Mouse (Mus musculus): Measurements from ENCODE around the gene Xrcc5. TPM values are rescaled to one million over a fixed set of nuclear protein-coding genes. Genes with fewer than 3 reads are reported as not detected.

The Xrcc5 gene
- polyA plus RNA-seq, 1 experiment from 2014 or later, result 15.7 TPM

- no peak for ATAC-seq (ENCODE audit: low FRiP score, low read depth)
- no peaks in the 10 kb centered on the region for H3K9me3 ChIP-seq
- no peaks in the 10 kb centered on the region for H3K4me1 ChIP-seq (replicated peaks)
- H3K9ac ChIP-seq, result no peak overlapping the region
- WGBS, result 66% methylated on average over 7 of the region's 7 CpGs
- peaks cover 14% of the 10 kb centered on the region for H3K36me3 ChIP-seq
- H3K4me2 ChIP-seq, result no peak overlapping the region
- no peak overlapping the region for H3K27ac ChIP-seq (replicated peaks)
- H3K4me3 ChIP-seq, result no peak overlapping the region
- H3K27me3 ChIP-seq, result no peaks in the 10 kb centered on the region
Measured at GRCm38 (mm10) chr1:72316901-72317300, 9.7 kb downstream of the Xrcc5 start.

DNA sequence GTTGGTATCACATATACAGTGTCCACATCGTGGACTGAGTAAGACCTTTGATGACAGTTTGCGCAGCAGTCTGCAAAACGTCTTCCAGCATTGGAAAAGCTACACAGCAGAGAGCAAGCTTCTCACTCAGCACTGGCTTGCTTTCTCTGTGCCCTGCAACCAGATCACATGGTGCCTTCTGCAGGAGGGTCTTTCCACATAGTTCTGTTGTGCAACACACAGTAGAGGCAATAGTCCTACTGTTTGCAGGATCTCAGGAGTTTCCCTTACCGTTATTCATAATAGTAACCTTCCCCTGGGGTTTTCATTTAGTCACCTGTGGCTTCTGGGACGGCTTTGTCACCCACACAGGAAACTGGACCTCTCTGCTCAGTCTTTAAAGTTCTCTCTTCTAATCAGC lies 13.5 kb downstream of the Xrcc5 start:
- no peak overlapping the region for H3K27ac ChIP-seq (replicated peaks)
- H3K9ac ChIP-seq, result no peak overlapping the region
- no peak overlapping the region for H3K4me2 ChIP-seq
- 95% methylated on average over 5 of the region's 5 CpGs for WGBS
- H3K4me3 ChIP-seq, result no peak overlapping the region
- ATAC-seq (ENCODE audit: low FRiP score, low read depth), result no peak
- no peaks in the 10 kb centered on the region for H3K27me3 ChIP-seq
- H3K9me3 ChIP-seq, result no peaks in the 10 kb centered on the region
- no peaks in the 10 kb centered on the region for H3K4me1 ChIP-seq (replicated peaks)
- H3K36me3 ChIP-seq, result peaks cover 18% of the 10 kb centered on the region

GRCm38 (mm10) chr1:72323248-72323647 lies 16.0 kb downstream of the Xrcc5 start:
- no peaks in the 10 kb centered on the region for H3K4me1 ChIP-seq (replicated peaks)
- no peak overlapping the region for H3K4me3 ChIP-seq
- peaks cover 21% of the 10 kb centered on the region for H3K36me3 ChIP-seq
- H3K9ac ChIP-seq, result no peak overlapping the region
- H3K9me3 ChIP-seq, result no peaks in the 10 kb centered on the region
- H3K27me3 ChIP-seq, result no peaks in the 10 kb centered on the region
- no peak overlapping the region for H3K27ac ChIP-seq (replicated peaks)
- ATAC-seq (ENCODE audit: low FRiP score, low read depth), result no peak
- 96% methylated on average over 4 of the region's 4 CpGs for WGBS
- no peak overlapping the region for H3K4me2 ChIP-seq

GRCm38 (mm10) chr1:72326162-72326821 lies 19.1 kb downstream of the Xrcc5 start:
- Histone ChIP-seq H3K4me2 (no peak overlapping the region), H3K27me3 (no peaks in the 10 kb centered on the region), H3K9ac (no peak overlapping the region), H3K9me3 (no peaks in the 10 kb centered on the region), H3K4me3 (no peak overlapping the region), H3K4me1 (replicated peaks) (no peaks in the 10 kb centered on the region), H3K27ac (replicated peaks) (no peak overlapping the region), H3K36me3 (peaks cover 10% of the 10 kb centered on the region; the same call in 1 of the 2 replicates)
- no peak for ATAC-seq (ENCODE audit: low FRiP score, low read depth)
- 96% methylated on average over 11 of the region's 11 CpGs for WGBS

GRCm38 (mm10) chr1:72334807-72335206 lies 27.6 kb downstream of the Xrcc5 start:
- Histone ChIP-seq H3K36me3 (peaks cover 6% of the 10 kb centered on the region; the same call in 1 of the 2 replicates), H3K9me3 (no peaks in the 10 kb centered on the region), H3K4me3 (no peak overlapping the region), H3K4me2 (no peak overlapping the region), H3K27ac (replicated peaks) (no peak overlapping the region), H3K4me1 (replicated peaks) (no peaks in the 10 kb centered on the region), H3K9ac (no peak overlapping the region), H3K27me3 (no peaks in the 10 kb centered on the region)
- 96% methylated on average over 11 of the region's 11 CpGs for WGBS
- no peak for ATAC-seq (ENCODE audit: low FRiP score, low read depth)

- H3K4me2 ChIP-seq, result no peak overlapping the region
- no peak overlapping the region for H3K27ac ChIP-seq (replicated peaks)
- H3K36me3 ChIP-seq, result peaks cover 6% of the 10 kb centered on the region; the same call in 1 of the 2 replicates
- H3K9ac ChIP-seq, result no peak overlapping the region
- WGBS, result 95% methylated on average over 8 of the region's 8 CpGs
- ATAC-seq (ENCODE audit: low FRiP score, low read depth), result no peak
- H3K9me3 ChIP-seq, result no peaks in the 10 kb centered on the region
- no peaks in the 10 kb centered on the region for H3K27me3 ChIP-seq
- no peaks in the 10 kb centered on the region for H3K4me1 ChIP-seq (replicated peaks)
- no peak overlapping the region for H3K4me3 ChIP-seq
Measured at GRCm38 (mm10) chr1:72336780-72337179, 29.6 kb downstream of the Xrcc5 start.

DNA sequence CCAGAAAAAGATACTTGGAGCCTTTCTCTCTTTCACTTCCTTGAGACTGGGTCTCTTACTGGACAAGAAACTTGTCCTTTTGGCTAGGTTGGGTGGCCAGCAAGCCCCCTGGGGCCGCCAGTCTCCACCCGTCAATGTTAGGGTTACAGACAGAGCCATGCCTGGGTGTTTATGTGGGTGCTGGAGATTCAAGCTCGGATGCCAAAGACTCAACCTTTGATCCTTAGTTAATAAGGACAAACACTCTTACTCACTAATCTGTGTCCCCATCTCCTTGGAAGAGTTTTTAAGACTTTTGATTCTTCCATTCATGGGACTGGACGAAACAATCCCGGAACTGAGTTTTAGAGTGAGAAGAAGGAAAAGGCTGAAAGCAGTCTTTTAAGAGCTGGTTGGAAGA lies 31.1 kb downstream of the Xrcc5 start:
- Histone ChIP-seq H3K9ac (no peak overlapping the region), H3K36me3 (peaks cover 6% of the 10 kb centered on the region; the same call in 1 of the 2 replicates), H3K27ac (replicated peaks) (no peak overlapping the region), H3K4me1 (replicated peaks) (no peaks in the 10 kb centered on the region), H3K27me3 (no peaks in the 10 kb centered on the region), H3K4me3 (no peak overlapping the region), H3K4me2 (no peak overlapping the region), H3K9me3 (no peaks in the 10 kb centered on the region)
- 97% methylated on average over 5 of the region's 5 CpGs for WGBS
- no peak for ATAC-seq (ENCODE audit: low FRiP score, low read depth)

DNA sequence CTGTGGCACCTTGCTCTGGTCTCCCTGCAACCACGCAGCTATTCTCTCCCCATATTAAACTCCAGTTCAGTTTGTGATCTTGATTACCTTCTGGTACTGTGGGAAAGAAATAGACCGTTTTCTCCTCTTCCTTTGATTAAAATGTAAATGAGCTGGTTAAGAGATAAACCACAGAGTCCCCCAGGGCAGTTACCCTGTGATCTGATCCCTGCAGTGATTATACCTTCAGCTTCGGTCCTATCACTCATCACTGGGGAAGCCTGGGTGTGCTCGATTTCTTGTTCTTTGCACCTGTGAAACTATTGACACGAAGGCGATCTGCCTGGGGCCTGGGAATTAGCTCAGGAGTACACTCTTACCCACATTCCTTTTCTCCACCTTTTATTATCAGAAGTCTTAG lies 40.7 kb downstream of the Xrcc5 start:
- H3K27ac ChIP-seq (replicated peaks), result no peak overlapping the region

GRCm38 (mm10) chr1:72354856-72355255 lies 47.6 kb downstream of the Xrcc5 start:
- no peaks in the 10 kb centered on the region for H3K4me1 ChIP-seq (replicated peaks)
- H3K36me3 ChIP-seq, result peaks cover 5% of the 10 kb centered on the region
- no peak overlapping the region for H3K4me3 ChIP-seq
- H3K27me3 ChIP-seq, result no peaks in the 10 kb centered on the region
- no peak overlapping the region for H3K4me2 ChIP-seq
- WGBS, result 99% methylated on average over 2 of the region's 2 CpGs
- no peak overlapping the region for H3K27ac ChIP-seq (replicated peaks)
- no peak overlapping the region for H3K9ac ChIP-seq
- no peak for ATAC-seq (ENCODE audit: low FRiP score, low read depth)
- no peaks in the 10 kb centered on the region for H3K9me3 ChIP-seq

More for the DNA sequence above, 40.7 kb downstream of the Xrcc5 start:
- WGBS, result 62% methylated on average over 6 of the region's 6 CpGs
- Histone ChIP-seq H3K36me3 (no peaks in the 10 kb centered on the region), H3K4me3 (no peak overlapping the region), H3K4me2 (no peak overlapping the region), H3K9ac (no peak overlapping the region), H3K27me3 (no peaks in the 10 kb centered on the region), H3K4me1 (replicated peaks) (no peaks in the 10 kb centered on the region), H3K9me3 (no peaks in the 10 kb centered on the region)
- ATAC-seq (ENCODE audit: low FRiP score, low read depth), result no peak; the same call in 1 of the 2 replicates

DNA sequence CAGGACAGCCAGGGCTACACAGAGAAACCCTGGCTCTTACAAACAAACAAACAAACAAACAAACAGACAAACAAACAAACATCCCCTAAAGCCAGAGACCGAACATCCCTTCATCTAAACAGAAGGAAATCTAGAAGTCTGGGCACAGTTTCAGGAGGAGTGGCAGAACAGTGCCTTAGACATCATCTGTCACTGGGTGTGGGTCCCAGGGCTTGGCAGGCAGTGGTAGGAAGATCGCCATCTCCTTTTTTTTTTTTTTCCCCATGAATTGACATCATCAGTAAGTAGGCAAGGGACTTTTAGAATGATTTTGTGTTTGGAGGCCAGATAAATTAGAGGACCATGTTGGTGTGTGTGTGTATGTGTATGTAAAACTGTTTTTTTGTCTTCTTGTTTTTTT lies 51.0 kb downstream of the Xrcc5 start:
- no peaks in the 10 kb centered on the region for H3K27me3 ChIP-seq
- H3K9me3 ChIP-seq, result no peaks in the 10 kb centered on the region
- H3K4me2 ChIP-seq, result no peak overlapping the region
- H3K9ac ChIP-seq, result no peak overlapping the region
- peaks cover 5% of the 10 kb centered on the region for H3K36me3 ChIP-seq
- H3K27ac ChIP-seq (replicated peaks), result no peak overlapping the region
- no peak for ATAC-seq (ENCODE audit: low FRiP score, low read depth)
- no peak overlapping the region for H3K4me3 ChIP-seq
- WGBS, result 77% methylated on average over 2 of the region's 2 CpGs
- no peaks in the 10 kb centered on the region for H3K4me1 ChIP-seq (replicated peaks)

GRCm38 (mm10) chr1:72359462-72359861 lies 52.2 kb downstream of the Xrcc5 start:
- no peak for ATAC-seq (ENCODE audit: low FRiP score, low read depth)
- no peaks in the 10 kb centered on the region for H3K27me3 ChIP-seq
- WGBS, result 94% methylated on average over 2 of the region's 2 CpGs
- H3K4me1 ChIP-seq (replicated peaks), result no peaks in the 10 kb centered on the region
- H3K4me3 ChIP-seq, result no peak overlapping the region
- H3K9ac ChIP-seq, result no peak overlapping the region
- peaks cover 5% of the 10 kb centered on the region for H3K36me3 ChIP-seq
- H3K9me3 ChIP-seq, result no peaks in the 10 kb centered on the region
- H3K4me2 ChIP-seq, result no peak overlapping the region
- H3K27ac ChIP-seq (replicated peaks), result no peak overlapping the region

- Histone ChIP-seq H3K4me2 (no peak overlapping the region), H3K27ac (replicated peaks) (no peak overlapping the region), H3K9ac (no peak overlapping the region), H3K4me3 (no peak overlapping the region), H3K27me3 (no peaks in the 10 kb centered on the region), H3K9me3 (no peaks in the 10 kb centered on the region), H3K36me3 (peaks cover 5% of the 10 kb centered on the region), H3K4me1 (replicated peaks) (no peaks in the 10 kb centered on the region)
- WGBS, result 93% methylated on average over 4 of the region's 4 CpGs
- no peak for ATAC-seq (ENCODE audit: low FRiP score, low read depth)
Measured at GRCm38 (mm10) chr1:72360809-72361208, 53.6 kb downstream of the Xrcc5 start.

- no peak for ATAC-seq (ENCODE audit: low FRiP score, low read depth)
- Histone ChIP-seq H3K4me3 (no peak overlapping the region), H3K9ac (no peak overlapping the region), H3K27me3 (no peaks in the 10 kb centered on the region), H3K4me2 (no peak overlapping the region), H3K9me3 (no peaks in the 10 kb centered on the region), H3K4me1 (replicated peaks) (no peaks in the 10 kb centered on the region), H3K27ac (replicated peaks) (peak overlapping the region; percentile 59; the same call in 1 of the 2 replicates), H3K36me3 (no peaks in the 10 kb centered on the region)
- 83% methylated on average over 8 of the region's 8 CpGs for WGBS
Measured at GRCm38 (mm10) chr1:72364661-72365060, 57.4 kb downstream of the Xrcc5 start.

Measured in hindbrain, embryonic 15.5 days (tissue).